Mouse (Mus musculus) spleen, adult 10 weeks (tissue): ENCODE data around the gene Slc46a3. TPM values are rescaled to one million over a fixed set of nuclear protein-coding genes. Genes with fewer than 3 reads are reported as not detected.

Experiments used
- polyA plus RNA-seq: library from polyadenylated mRNA; stranded (reverse); fragments of 350-450 nt; fragmentation: Illumina TruSeq; extraction: RNeasy Lipid Tissue Mini Kit (QIAGEN cat#74804); gene quantifications from one replicate; pipeline ENCODE4 v1.2.3, GENCODE M21; 2015; ENCODE audit warnings: low replicate concordance; ENCODE audit not compliant: insufficient read depth

Slc46a3 gene
- polyA plus RNA-seq, result 68.8 TPM

DNA sequence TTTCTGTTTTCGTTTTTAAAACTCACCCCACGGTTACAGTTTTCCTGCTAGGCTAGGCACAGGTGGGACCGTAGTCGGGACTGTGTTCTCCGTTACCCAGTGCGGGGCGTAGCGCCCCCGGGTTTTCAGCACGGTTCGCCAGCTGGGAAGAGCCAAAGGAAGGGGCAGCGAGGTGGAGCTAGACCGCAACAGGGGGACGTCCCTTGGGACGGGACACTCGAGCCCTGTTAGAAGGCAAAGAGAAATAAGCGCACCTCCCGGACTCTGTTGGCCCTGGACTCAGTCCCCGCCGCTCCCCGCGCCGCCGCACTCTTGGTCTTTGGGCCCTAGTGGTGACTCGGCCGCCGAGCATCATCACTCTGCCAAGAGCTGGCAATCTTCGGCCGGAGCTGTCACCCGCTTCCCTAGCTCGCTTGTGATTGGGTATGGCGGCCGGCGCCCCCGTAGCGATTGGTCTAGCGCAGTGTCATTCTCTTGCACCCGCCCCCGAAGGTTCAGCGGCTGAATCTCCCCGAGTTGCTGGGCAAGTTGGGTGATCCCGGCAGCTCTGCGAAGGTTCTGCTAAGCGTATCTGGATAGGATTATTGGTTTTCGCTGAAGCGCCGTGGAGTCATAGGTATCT is at the start of gene Slc46a3:
Gene Slc46a3, minus strand, starts transcription at position 361 of the 622 bp plus-strand sequence.

DNA sequence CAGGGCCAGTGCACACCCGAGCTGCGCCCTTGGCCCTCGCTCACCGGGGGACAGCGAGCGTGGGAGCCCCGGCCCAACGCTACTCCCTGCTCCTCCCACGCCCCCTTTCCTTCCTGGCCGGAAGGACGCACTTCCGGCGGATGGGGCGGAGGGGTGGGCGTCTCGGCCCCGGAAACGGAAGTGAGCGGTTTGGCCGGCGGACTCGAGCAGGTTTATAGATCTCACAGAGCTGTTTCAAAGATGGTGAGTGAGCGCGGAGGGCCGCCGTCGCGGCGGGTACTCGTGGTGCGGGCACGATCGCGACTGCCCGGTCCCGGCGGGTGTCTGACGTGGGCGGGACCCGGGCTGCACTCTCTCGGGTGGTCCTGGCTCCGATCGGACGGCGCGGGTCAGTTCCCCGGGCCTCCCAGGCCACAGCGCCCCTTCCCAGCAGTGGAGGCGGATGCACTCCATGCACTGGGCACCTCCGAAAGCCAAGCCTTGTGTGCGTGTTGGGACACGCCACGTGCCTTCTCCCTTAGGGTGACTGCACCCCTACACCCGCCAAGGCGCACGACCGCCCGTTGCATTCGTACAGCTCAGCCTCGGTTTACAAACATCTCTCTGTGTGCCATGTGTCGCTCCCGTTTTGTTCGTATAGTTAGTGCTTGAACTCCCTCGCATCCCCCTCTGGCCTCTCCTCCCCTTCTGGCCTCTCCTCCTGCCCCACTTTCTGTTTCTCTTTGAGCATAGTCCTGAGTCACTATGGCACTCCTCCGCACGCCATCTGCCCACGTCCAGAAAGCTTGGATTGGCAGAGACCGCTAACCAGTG is 34.0 kb downstream of the Slc46a3 start, which contains the start of gene Pomp:
Gene Pomp, plus strand, starts transcription at position 13 of the 813 bp plus-strand sequence.

Other genes with a start within 250 kb of the Slc46a3 start
- gene Flt1, start 168.8 kb downstream of the Slc46a3 start, polyA plus RNA-seq, result 11.6 TPM
- gene Pomp, start 34.4 kb downstream of the Slc46a3 start, polyA plus RNA-seq, result 256 TPM
- 1.3 TPM for gene Mtus2, start 62.5 kb upstream of the Slc46a3 start, polyA plus RNA-seq